Mouse (Mus musculus) 3134 (cell line): ENCODE results near the gene Il25.
"Not testable (repeated sequence)": the region's sequence is repeated elsewhere in the genome, so short reads cannot be mapped to it uniquely, and the experiment has no call there.

Source experiments
- DNase-seq: peaks from one replicate; pipeline ENCODE4 v3.0.0-alpha.2; 2011; ENCODE audit warnings: low spot score; ENCODE audit not compliant: insufficient read length; ENCODE audit errors: extremely low read depth

The Il25 gene

DNA sequence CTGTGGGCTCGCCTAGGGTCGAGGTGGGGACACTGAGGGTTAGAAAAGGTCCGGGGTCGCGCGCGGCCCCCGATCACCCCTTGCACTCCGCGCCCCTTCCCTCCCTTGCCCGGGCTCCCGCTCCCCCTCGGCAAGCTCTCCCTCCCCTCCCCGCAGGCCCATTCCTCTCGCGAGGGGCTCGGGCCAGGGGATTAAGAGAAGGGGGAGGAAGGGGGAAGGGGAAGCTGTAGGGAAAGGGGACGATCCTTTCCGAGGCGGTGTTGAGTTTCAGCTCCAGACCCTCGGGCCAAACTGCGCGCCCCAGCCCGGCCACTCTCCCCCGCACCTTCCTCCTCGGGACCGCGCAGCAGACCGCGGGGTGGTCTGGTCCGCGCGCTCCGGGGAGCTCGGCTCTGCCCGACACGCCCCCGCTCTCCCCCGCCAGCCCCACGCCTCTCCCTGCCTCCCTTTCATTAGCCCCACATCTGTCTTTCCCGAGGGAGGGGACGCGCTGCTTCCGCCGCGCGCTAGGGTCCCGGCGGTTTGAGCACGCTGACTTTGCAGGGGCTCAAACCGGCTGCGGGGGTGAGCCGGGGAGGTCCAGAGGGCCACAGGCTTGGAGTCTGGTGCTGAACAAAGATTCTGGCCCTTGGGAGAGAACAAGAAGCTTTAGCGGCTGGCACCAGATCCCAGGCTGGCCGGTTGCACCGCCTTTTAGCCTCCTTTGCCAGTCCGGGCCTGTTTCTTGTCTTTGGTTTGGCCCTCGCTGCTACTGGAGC lies 5.9 kb upstream of the Il25 start:
- no peak for DNase-seq

DNA sequence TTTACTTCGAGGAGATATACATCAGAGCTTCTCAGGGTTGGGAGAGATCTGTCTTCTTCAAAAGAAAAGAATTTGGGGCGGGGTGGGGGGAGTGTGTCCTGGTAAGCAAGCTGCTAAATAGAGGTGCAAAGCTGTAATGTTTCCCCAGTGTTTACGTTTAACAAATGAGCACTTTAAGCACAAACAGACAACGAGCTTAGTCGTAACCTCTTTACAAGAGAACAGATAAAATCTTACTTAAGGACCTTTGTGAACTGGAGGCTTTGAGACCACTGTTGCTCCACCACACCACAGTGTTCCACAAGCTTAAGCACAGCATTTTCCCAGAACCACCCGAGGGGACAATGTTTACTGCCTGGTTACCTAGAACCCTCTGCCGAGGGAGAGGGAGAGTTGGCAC lies 5.2 kb upstream of the Il25 start:
- no peak for DNase-seq

DNA sequence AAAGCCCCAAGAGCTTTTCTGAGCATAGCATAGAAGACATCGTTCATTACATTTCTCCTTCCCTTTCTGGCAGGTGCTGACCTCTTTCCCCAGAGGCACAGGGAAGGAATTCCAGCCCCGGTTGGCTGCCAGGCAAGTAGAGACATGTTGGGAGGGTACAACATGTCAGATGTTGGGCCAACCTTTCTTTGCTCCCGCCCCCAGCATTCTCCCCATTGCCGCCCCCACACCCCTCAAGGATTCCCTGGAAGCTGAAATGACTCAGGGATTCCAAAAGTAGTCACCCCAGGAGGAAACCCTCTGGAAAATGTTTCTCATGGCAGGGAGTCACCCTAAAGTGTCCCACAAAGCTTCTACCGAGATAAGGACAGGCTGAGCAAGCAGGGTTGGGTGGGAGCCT lies 2.7 kb upstream of the Il25 start:
- DNase-seq, result no peak

DNA sequence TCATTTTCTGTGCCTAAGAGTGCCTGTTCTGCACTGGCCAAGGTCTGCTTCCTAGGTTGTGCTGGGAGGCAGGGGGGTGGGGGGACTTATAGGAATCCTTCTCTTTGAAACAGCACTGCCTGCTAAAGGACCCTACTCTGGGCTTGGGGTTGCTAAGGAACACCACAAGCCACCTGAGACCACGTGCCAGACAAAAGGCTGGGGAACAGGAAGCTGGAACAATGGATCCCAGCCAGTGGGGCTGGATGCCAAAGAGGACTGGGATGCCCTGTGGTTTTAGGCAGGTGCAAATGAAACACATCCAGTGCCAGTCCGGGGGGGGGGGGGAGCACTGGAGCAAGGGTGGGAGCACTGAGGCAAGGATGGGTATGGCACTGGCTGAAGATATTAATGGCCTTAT lies 2.1 kb upstream of the Il25 start:
- DNase-seq, result no peak

DNA sequence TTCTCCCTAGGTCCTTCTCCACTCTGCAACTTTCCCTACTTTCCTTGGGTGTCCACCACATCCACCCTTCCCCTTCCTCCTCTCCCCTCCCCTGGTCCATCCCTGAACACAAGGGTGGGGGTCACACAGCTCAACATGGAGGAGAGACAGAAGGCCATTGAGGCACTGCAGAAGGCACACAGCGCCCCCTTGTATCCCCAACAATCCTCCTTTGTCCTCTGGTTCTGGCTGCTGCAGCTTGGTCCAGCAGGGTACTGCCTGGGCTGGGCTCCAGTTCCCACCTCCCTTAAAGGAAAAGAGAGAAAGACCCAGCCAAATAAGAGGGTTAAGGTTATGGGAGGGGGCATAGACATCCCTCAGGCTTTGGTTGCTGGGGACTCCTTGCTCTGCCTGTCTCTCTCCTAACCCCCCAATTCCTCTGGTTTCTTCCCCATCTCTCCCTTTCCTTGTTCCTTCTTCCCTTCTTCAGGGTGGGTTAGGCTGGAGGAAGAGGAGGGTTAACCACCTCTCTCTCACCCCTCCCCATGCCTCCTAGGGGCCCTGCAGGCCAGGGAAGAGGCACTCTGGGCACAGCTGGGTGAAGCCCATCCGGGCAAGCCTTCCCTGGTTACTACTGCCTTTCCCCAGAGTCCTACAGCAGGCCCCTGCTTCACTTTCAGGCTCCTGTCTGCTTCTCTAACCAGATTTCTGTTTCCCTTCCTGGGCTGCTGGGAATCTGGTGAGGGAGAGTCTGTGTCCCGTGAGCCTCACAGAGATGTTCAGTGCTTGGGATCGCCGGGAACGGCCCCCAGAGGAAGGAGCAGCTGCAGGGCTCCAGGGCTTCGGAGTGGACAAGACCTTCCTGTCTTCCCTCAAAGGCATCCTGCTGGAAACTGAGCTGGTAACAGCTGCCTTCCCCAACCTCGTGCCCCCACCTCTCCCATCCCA lies 3.7 kb downstream of the Il25 start, which contains the start of gene Cmtm5:
TSS of gene Cmtm5 (plus strand) at position 358 of the 927 bp plus-strand sequence.
- no peak for DNase-seq

DNA sequence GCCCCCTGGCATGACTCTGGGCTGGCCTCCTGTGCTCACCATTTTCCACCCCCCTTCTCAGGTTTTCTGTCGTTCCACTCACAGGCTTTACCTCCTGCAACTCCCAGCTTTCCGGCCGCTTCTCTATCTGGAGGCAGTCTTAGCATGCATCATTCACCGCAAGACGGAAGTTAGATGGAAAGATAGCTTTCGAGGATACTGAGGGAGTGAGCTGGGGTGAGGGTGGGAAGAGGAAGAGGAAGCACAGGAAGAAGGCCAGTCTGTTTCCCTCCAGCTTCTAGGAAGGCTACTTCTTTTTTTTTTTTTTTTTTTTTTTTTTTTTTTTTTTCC lies 4.3 kb downstream of the Il25 start:
- DNase-seq, result no peak

DNA sequence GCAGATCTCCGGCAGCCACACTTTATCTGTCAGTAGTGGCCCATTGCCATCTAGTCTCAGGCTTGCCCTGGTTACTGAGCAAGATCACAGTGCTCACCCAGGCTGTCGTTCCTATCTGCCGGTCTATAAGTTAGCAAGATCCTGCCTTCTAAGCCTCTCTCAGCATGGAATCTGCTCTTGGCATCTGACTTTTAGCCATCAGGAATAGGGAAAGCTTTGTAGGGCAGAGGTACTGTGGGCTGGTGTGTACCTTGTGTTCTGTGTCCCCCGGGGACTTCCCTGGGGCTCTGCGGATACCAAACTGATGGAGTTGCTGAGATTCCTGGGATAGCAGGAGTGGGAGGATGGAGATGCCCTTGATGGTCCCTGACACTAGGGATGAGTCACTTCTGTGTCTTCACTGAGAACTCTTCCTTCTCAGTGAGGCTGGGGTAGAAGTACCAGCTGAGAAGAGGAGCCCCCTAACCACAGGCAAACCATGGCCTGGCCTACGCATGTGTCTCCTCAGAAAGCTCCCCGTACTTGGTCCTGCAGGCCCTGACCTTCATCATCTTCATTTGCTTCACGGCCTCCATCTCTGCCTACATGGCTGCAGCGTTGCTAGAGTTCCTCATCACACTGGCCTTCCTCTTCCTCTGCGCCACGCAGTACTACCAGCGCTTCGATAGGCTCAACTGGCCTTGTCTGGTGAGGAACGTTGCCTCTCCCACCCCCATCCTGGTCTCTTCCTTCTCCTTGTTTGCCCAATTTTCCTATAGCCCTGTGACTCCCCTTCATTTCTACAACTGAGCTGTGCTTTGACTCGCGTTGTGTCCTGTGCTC lies 5.1 kb downstream of the Il25 start:
- no peak for DNase-seq

DNA sequence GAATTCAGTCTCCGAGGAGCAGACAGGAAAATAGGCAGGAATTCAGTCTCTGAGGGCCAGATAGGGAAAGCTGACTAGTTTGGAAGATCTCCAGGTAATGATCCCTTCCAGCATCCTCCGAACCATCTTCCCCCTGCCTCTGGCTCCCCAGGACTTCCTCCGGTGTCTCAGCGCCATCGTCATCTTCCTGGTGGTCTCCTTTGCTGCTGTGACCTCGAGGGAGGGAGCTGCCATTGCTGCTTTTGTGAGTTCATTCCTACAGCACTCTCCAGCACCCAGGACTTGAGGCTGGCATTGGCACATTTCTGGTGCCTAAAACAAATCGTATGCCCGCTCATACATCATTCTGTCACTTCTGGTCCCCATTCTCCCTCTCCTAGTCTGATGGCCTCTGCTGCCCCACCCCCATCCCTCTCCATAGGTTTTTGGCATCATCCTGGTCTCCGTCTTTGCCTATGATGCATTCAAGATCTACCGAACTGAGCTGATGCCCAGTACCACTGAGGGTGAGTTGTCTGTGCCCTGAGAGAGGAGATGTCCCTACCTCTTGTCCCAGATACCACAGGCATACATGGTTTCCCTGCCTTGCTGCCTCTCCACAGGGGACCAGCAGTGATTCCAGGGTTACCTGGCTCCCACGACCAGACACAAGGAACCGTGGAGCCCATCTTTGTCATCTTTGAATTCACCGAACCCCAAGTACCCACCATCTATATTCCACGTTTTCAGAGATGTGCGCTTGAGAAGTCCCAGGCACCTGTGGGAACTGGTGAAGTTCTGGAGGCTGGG lies 6.1 kb downstream of the Il25 start:
- no peak for DNase-seq

DNA sequence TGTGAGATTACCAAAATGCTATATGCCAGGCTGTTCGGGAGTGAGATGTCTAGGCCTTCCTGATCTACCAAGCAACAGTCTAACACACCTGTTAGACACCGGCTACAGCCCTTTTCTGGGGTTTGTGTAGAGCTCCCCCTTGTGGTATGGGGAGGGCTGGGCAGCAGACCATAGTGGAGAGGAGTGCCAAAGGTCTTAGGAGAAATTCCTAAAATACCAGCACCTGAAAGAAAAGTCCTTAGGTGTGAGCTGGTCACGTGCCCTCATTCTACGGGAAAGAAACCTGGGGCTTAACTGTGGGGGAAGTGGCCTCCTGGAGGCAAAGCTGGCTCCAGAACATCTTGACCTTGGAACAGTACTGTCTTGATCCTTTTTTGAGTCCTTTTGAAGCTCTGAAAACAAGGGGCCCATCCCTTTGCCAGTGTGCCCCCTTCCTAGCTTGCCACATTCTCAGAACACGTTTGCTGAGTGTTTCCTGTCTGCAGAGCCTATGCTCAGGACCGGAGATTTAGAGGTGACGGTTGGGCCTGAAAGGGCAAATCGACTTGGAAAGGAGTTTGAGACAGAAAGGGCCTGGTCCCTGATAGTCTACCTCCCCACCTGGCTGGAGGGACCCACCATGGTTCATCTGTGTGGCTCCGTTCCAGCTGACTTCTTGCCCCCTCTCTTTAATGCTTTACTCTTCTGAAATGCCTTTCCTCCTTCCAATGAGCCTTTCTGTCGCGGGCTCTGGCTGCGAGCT lies 7.1 kb downstream of the Il25 start:
- no peak for DNase-seq

DNA sequence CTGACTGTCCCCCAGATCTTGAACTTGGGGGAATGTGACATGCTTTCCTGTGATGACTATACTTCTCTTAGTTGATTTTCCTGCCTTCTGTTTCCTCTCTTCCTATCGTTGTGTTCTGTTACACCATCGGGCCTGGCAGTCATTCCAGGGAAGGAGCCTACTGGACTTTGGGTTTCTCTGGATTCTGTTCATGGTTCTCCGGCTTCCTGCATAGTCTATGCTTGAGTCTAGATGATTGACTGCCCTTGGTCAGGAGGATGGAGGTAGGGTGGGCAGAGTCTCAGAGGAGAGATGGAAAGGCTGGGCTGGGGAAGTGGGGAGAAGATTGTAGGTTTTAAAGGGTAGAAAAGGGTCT lies 7.7 kb downstream of the Il25 start:
- DNase-seq, result no peak

DNA sequence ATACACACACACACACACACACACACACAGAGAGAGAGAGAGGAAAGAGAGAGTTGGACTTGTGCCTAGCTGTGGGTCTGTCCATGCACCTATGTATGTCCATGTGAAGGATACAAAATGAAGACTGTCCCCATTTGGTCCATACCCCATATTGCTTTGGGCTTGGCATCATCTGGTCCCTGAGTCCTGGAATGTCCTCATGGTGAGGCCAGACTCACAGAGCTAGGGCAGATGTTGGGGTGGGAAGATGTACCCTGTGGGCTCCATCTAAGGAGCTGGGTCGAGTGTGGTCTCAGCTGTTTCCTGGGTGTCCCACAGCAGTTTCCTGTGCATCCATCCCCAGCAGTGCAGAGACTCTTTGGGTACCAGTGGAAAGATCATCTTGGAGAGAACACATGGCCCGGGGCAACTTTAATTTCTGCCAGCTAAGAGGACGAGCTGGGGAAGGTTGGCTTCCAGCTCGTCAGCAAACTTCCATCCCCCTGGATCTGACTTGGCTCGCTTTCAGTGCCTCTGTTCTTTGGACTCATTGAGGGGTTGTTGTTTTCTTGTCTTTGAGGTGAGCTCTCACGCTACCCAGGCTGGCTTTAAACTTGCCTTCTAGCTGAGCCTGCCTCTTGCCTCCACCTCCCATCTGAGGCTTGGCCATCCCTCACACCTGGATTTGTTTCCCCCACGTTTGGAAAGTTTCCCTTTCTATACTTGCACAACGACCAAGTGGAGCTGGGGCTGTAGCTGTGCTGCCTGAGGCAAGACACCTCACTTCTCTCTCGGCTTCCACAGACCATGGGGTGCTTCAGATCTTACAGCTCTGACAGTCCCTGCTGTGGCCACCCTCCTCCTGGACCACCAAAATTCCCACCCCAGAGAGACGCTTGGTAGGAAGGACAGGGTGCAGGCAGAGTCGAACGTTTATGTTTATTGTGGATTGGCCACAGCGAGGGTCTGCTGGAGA lies 8.8 kb downstream of the Il25 start:
- DNase-seq, result no peak

DNA sequence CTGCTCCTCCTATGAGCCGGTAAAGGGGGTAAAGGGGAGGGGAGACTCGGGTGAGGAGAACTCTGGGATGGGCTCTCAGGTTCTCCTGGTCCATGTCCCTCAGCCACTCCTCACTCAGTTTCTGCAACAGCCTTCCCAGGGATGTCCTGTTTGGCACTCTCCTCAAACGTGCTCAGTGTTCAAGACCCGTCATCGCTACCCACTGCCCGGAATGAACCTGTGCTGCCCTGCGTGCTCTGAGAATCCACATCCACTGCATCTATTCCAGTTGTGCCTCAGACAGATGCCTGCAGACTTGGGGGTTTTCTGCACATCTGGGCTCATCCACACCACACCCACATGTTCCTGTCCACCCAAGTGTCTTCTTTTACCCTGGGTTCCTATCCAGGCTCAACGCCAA lies 10.0 kb downstream of the Il25 start:
- DNase-seq, result no peak

DNA sequence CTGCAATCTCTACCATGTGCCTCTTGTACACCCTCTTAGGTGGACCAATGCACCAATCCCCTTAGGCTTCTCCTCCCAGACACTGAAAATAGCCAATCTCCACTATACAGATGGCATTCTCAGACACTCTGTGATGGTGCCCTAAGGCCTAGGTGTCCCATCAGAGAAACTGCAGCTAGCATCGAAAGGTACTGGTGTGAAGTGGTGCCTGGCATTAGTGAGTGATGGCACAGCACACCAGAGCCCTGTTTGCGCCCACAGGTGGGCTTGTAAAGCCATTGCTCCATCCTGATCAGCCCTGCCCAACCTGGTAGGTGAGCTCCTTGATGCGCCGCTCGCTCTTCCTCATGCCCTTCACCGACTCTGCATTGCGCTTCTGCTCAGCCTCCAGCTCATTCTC lies 11.5 kb downstream of the Il25 start:
- DNase-seq, result no peak

DNA sequence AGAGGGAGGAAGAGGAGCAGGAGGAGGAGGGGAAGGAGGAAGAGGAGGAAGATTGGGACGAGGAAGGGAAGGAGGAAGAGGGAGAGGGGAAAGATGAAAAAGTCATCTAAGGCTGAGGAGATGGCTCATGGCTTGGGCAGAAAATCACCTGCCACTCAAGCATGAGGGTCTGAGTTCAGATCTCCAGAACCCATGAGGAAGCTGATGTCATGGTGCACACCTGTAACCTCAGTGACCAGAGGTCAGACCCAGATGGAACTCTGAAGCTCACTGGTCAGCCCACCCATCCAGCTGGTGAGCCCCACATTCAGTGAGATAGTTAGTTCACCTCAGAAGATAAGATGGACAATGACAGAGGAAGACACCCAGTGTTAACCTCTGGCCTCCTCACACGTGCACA lies 12.4 kb downstream of the Il25 start:
- no peak for DNase-seq

DNA sequence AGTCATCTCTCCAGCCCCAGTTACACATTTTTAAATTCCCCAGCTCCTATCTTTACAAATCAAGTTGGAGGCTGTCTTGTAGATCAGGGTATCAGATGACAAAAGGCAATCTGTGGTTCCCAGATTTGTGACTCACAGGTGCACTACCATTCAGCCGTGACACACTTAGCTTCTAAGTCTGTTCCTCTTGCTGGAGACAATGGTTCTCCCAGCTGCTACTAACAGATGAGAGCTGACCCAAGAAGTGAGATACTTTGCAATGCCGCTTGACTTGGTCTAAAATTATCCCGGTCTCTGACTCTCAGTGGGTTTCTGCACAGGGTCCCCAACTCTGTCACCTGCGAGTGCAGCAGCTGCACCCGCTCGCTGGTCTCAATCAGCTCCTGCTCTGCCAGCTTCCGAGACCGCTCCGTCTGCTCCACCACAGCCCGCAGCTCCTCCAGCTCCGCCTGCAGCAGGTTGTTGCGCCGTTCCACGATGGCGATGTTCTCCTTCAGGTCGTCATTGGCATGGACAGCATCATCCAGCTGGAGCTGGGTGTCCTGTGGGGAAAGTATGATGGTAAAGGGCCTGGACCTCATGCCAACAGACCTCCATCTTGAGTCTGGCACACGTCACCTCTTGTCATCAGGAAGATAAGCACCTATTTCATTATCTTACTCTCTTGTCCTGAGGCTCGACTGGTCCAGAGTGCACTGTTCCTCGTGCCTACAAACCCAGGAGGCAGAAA lies 13.6 kb downstream of the Il25 start:
- DNase-seq, result no peak

DNA sequence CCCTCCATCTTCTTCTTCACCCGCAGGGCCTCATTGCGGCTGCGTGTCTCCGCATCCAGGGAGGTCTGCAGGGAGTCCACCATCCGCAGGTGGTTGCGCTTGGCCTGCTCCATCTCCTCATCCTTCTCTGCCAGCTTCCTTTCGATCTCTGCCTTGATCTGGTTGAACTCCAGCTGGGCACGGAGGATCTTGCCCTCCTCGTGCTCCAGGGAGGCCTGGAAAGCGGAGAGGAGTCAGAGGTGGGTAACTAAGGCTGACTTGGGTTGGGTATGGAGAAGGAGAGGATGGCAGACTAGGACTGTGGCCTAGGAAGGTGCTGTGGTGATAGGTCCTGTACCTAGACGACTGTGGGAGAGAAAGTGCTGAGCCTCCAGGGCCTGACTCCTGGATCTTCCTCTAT lies 14.5 kb downstream of the Il25 start:
- DNase-seq, result not testable (repeated sequence)

DNA sequence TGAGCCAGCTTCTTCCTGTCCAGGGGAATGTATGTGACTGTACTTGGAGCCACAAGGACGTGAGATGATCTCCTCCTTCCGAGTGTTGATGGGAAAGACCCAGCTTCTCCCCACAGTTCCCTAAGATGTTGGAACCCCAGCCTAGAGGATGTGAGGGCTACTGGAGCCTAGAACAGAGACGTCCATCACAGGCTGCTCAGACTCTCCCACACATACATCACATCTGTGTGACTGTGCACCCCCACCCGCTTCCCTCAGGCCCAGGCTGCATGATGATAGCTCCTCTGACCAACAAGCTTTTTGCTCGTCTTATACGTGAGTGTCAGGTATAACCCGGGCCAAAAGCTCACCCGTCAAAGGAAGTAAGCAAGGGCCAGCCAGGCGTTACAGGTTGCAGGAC lies 16.3 kb downstream of the Il25 start:
- DNase-seq, result no peak

DNA sequence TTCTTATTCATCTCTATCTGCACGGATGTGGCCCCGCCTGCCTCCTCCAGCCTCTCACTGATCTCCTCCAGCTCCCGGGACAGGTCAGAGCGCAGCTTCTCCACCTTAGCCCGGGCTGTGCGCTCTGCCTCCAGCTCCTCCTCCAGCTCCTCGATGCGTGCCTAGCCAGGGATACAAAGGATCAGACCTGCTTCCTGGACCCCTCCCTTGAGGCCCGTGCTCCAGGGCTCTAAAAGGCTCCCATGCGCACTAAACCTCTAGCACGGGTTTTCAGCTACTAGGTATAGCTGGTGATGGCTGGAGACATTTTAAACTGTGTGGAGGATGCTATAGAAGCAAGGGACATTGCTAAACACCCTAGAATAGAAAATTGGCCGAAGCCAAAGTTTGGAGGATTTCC lies 18.0 kb downstream of the Il25 start:
- no peak for DNase-seq
